Mouse (Mus musculus) cerebellum, adult 2 months (tissue): Measurements from ENCODE around the gene Rnf151.

Source experiments
- CTCF ChIP-seq: fragments of 200-500 bp; IDR thresholded peaks from 2 replicates; pipeline ENCODE4 v1.5.1; 2011; ENCODE audit warnings: low read depth, mild to moderate bottlenecking, control low read depth, low read length, moderate library complexity, borderline replicate concordance; ENCODE audit not compliant: insufficient read depth
- POLR2A ChIP-seq: fragments of 200-500 bp; IDR thresholded peaks from 2 replicates; pipeline ENCODE4 v1.6.1; 2011; ENCODE audit warnings: low read length, control low read depth, borderline replicate concordance; ENCODE audit not compliant: insufficient read depth

DNA sequence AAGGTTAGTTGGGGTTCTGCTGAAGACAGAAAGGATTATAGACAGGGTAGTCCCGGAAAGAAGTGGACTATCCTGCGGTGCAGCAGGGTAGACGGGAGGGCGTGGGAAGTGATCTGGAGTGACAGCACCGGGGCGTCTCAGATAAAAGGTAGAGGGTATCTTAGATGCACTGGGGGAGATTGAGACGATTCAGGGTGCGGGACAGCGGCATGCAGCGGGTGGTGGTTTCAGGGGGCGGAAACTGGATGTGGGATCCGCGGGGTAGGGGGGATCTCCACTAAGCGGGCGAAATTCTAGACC lies 6.0 kb upstream of the Rnf151 start:
- TF ChIP-seq CTCF (no peak), POLR2A (no peak)
